Mouse (Mus musculus) embryonic facial prominence, embryonic 12.5 days (tissue): ENCODE data around the gene Xkrx. TPM values are rescaled to one million over a fixed set of nuclear protein-coding genes. Genes with fewer than 3 reads are reported as not detected.
"Not testable (repeated sequence)": the region's sequence is repeated elsewhere in the genome, so short reads cannot be mapped to it uniquely, and the experiment has no call there.

Source experiments
- ATAC-seq: fragments of 200-750 bp; cut with Nextera tagmentation; 2 replicates; pipeline ENCODE4 v1.8.0; 2017; ENCODE audit not compliant: insufficient number of reproducible peaks, insufficient read depth, low FRiP score, low TSS enrichment
- H3K27ac ChIP-seq: fragments of 300-500 bp; sonication (generic); 2 replicates; pipeline ENCODE4 v1.5.1; 2016; ENCODE audit warnings: mild to moderate bottlenecking
- H3K27me3 ChIP-seq: fragments of 300-500 bp; sonication (generic); 2 replicates; pipeline ENCODE4 v1.6.1; 2016; ENCODE audit warnings: mild to moderate bottlenecking, moderate library complexity
- H3K36me3 ChIP-seq: fragments of 300-500 bp; sonication (generic); 2 replicates; pipeline ENCODE4 v1.6.1; 2016; ENCODE audit warnings: mild to moderate bottlenecking
- H3K4me1 ChIP-seq: fragments of 300-500 bp; sonication (generic); 2 replicates; pipeline ENCODE4 v1.6.1; 2016
- H3K4me2 ChIP-seq: fragments of 300-500 bp; sonication (generic); replicated peaks from 2 replicates; pipeline ENCODE4 v1.6.1; 2016; ENCODE audit warnings: mild to moderate bottlenecking, moderate library complexity
- H3K4me3 ChIP-seq: fragments of 300-500 bp; sonication (generic); 2 replicates; pipeline ENCODE4 v1.5.1; 2016; ENCODE audit warnings: mild to moderate bottlenecking
- H3K9ac ChIP-seq: fragments of 300-500 bp; sonication (generic); 2 replicates; pipeline ENCODE4 v1.6.1; 2016; ENCODE audit warnings: mild to moderate bottlenecking, moderate library complexity
- H3K9me3 ChIP-seq: fragments of 300-500 bp; sonication (generic); 2 replicates; pipeline ENCODE4 v1.6.1; 2016; ENCODE audit warnings: mild to moderate bottlenecking, moderate library complexity
- WGBS: fragments of 180-500 bp; shearing (Covaris S2); methylation state at CpG from one replicate; pipeline ENCODE4 v1.1.7; 2016; 5-methylcytosine and 5-hydroxymethylcytosine counted together
- polyA plus RNA-seq: library from polyadenylated mRNA; unstranded; fragments of >200 nt; fragmentation: Nextera tagmentation; extraction: Ambion mirVana; gene quantifications from 2 replicates; pipeline ENCODE4 v1.2.1, GENCODE M21; 2016

Xkrx gene
- polyA plus RNA-seq: 0.08 TPM in 1 of 2 replicates, not detected in the other

DNA sequence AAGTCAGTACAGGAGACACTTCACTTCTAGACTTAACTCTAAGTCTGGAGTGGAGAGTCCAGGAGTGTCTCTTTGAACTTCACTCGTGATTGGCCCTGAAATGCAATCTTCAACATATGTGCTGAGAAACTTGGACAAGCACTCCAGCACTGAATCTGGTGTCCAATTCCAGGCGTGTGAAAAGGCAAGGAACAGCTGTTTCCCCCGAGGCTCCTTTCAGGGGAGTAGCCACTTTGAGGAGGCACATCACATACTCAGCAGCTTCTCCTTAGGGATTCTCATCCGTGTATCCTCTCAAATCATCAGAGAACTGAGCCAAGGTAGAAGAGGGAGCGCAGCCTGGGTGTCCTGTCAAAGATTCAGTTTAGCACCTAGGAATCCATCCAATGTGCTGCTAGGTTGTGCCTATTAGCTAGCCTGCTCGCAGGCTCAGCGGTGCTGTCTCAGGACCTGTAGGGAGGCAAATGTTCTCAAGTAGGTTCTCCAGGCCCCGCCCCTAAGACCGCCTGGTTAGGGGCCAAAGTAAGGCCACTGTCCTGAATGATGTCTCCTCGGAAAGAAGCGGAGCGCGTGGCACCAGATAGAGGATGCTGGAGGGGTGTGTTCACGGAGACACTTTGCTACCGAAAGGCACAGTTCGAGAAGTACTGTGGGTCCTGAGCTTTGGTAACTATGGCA, at the start of gene Xkrx:
Gene Xkrx, minus strand, starts transcription at position 34 of the 678 bp plus-strand sequence.
- Histone ChIP-seq H3K4me2 (peak within 1 kb of the TSS; percentile 53), H3K9ac (no peak within 1 kb of the TSS), H3K4me1 (no peaks in the 10 kb centered on the region), H3K9me3 (no peaks in the 10 kb centered on the region), H3K27me3 (peaks cover 13% of the 10 kb centered on the region), H3K4me3 (peak within 1 kb of the TSS; percentile 23), H3K27ac (no peak within 1 kb of the TSS), H3K36me3 (no peaks in the 10 kb centered on the region)
- no peak for ATAC-seq
- WGBS: 30% methylated on average over 16 of the region's 16 CpGs

DNA sequence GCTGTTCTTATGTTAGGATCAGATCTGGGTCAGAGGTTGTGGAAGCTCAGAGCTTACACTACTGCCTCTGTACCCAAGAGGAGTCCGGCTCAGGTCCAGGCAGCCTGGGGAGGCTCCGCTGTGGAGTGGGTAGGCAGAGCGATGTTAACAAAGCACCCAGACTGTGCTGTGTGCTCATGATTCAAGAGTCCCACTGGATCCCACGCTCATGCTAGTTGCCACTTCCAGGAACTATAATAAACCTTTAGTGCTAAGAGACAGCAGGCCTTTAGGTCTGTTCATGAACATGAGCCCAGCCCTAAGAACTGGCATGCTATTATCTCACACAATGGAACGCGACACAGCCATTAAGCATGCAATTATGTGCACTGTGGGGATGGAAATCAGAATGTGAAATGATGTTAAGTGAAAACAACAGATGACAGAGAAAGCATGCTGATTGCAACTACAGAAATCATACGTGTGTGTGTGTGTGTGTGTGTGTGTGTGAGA, 49.3 kb upstream of the Xkrx start:
- ATAC-seq: no peak
- H3K4me2 ChIP-seq: no peak overlapping the region
- H3K9me3 ChIP-seq: no peaks in the 10 kb centered on the region
- no peak overlapping the region for H3K4me3 ChIP-seq
- no peaks in the 10 kb centered on the region for H3K36me3 ChIP-seq
- H3K9ac ChIP-seq: no peak overlapping the region
- no peaks in the 10 kb centered on the region for H3K4me1 ChIP-seq
- no peaks in the 10 kb centered on the region for H3K27me3 ChIP-seq
- 89% methylated on average over 7 of the region's 7 CpGs for WGBS
- H3K27ac ChIP-seq: no peak overlapping the region

- Histone ChIP-seq H3K4me1 (no peaks in the 10 kb centered on the region), H3K27me3 (no peaks in the 10 kb centered on the region), H3K27ac (no peak overlapping the region), H3K4me2 (no peak overlapping the region), H3K4me3 (no peak overlapping the region), H3K9me3 (no peaks in the 10 kb centered on the region), H3K9ac (no peak overlapping the region), H3K36me3 (no peaks in the 10 kb centered on the region)
- whole genome bisulfite sequencing: 75% methylated on average over 2 of the region's 2 CpGs
- ATAC-seq: no peak
These were observed 46.6 kb upstream of the Xkrx start for GRCm38 (mm10) chrX:134208491-134208890.

DNA sequence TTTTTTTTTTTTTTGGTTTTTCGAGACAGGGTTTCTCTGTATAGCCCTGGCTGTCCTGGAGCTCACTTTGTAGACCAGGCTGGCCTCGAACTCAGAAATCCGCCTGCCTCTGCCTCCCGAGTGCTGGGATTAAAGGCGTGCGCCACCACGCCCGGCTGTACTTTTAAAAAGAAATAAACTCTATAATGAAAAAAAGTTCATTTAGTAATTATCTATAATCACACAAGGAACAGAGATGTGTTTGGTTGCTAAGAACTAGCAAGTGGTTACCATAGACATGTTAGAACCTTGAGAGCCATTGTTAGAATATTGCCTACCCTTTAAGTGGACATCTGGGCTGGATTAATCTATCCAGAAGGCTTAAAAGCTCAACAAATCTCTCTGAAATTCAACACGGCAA, 25.3 kb upstream of the Xkrx start, which contains the start of gene Arl13a:
Gene Arl13a, plus strand, starts transcription at position 301 of the 400 bp plus-strand sequence.
- ATAC-seq, H3K27me3 ChIP-seq, H3K4me3 ChIP-seq: not testable (repeated sequence)

GRCm38 (mm10) chrX:134174699-134175098, 12.8 kb upstream of the Xkrx start:
- H3K27ac ChIP-seq: no peak overlapping the region
- no peak overlapping the region for H3K9ac ChIP-seq
- H3K36me3 ChIP-seq: no peaks in the 10 kb centered on the region
- 95% methylated on average over 1 of the region's 1 CpGs for WGBS
- no peak overlapping the region for H3K4me3 ChIP-seq
- no peaks in the 10 kb centered on the region for H3K4me1 ChIP-seq
- no peak for ATAC-seq
- H3K27me3 ChIP-seq: no peaks in the 10 kb centered on the region
- no peaks in the 10 kb centered on the region for H3K9me3 ChIP-seq
- H3K4me2 ChIP-seq: no peak overlapping the region

More for the DNA sequence above, 25.3 kb upstream of the Xkrx start, which contains the start of gene Arl13a:
- not testable (repeated sequence) for H3K4me1 ChIP-seq, H3K27ac ChIP-seq, H3K4me2 ChIP-seq, H3K36me3 ChIP-seq, H3K9me3 ChIP-seq, H3K9ac ChIP-seq
- WGBS: 85% methylated on average over 9 of the region's 9 CpGs

GRCm38 (mm10) chrX:134170584-134170983, 8.7 kb upstream of the Xkrx start:
- no peak for ATAC-seq

GRCm38 (mm10) chrX:134163484-134163883, 1.6 kb upstream of the Xkrx start:
- 53% methylated on average over 4 of the region's 4 CpGs for WGBS
- H3K36me3 ChIP-seq: no peaks in the 10 kb centered on the region
- H3K27me3 ChIP-seq: peaks cover 13% of the 10 kb centered on the region
- H3K4me1 ChIP-seq: no peaks in the 10 kb centered on the region
- H3K9me3 ChIP-seq: no peaks in the 10 kb centered on the region
- no peak overlapping the region for H3K27ac ChIP-seq
- no peak overlapping the region for H3K9ac ChIP-seq
- no peak overlapping the region for H3K4me3 ChIP-seq
- no peak overlapping the region for H3K4me2 ChIP-seq
- no peak for ATAC-seq

More at GRCm38 (mm10) chrX:134170584-134170983, 8.7 kb upstream of the Xkrx start:
- H3K4me2 ChIP-seq: no peak overlapping the region
- H3K9me3 ChIP-seq: no peaks in the 10 kb centered on the region
- no peak overlapping the region for H3K27ac ChIP-seq
- no peak overlapping the region for H3K9ac ChIP-seq
- WGBS: 100% methylated on average over 1 of the region's 1 CpGs
- H3K27me3 ChIP-seq: no peaks in the 10 kb centered on the region
- no peaks in the 10 kb centered on the region for H3K36me3 ChIP-seq
- H3K4me1 ChIP-seq: no peaks in the 10 kb centered on the region
- H3K4me3 ChIP-seq: no peak overlapping the region

DNA sequence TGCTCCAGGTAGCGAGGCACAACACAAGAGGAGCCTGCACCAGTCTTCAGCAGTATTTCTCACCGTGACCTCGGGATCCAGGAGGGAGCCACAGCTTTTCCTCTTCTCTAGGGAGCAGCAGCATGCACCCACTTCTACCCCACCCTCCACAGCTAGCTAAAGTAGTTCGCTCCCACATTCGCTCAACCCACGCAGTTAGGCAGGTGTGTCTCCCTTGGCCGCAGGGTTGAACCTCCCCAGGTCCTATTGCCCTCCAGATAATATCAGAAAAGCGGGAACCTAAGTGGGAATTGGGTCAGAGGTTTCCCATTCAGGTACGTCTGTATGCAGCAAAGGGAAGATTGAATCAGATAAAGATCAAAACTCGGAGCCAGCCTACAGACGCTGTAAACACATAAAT, 950 bp upstream of the Xkrx start:
- peak overlapping the region; percentile 53 for H3K4me2 ChIP-seq
- H3K4me3 ChIP-seq: peak overlapping the region; percentile 23
- H3K27me3 ChIP-seq: peaks cover 13% of the 10 kb centered on the region
- WGBS: 27% methylated on average over 11 of the region's 11 CpGs
- H3K4me1 ChIP-seq: no peaks in the 10 kb centered on the region
- no peak overlapping the region for H3K27ac ChIP-seq
- no peaks in the 10 kb centered on the region for H3K9me3 ChIP-seq
- no peaks in the 10 kb centered on the region for H3K36me3 ChIP-seq
- H3K9ac ChIP-seq: no peak overlapping the region
- ATAC-seq: no peak

DNA sequence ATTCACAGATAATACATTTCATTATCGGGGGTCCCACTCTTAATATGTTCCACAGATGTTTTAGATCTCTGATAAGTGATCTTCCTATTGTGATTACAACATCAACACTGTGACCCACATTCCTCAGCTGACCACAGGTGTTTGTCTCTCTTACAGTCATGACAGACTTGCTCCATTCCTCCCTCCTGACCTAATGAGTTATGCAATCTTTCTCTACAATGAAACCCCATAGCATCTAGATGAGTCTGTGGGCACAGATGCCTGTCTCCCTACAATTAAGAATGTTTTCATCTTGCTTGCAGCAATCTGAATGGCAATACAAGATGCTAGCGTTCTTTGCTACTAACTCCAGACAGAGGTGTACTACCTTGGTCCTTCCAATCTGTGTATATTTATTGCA, 1.4 kb downstream of the Xkrx start:
- H3K27me3 ChIP-seq: peaks cover 13% of the 10 kb centered on the region
- no peak for ATAC-seq
- no peak overlapping the region for H3K4me3 ChIP-seq
- no peaks in the 10 kb centered on the region for H3K36me3 ChIP-seq
- no peak overlapping the region for H3K4me2 ChIP-seq
- no peak overlapping the region for H3K27ac ChIP-seq
- no peak overlapping the region for H3K9ac ChIP-seq
- no peaks in the 10 kb centered on the region for H3K4me1 ChIP-seq
- H3K9me3 ChIP-seq: no peaks in the 10 kb centered on the region
- WGBS: 97% methylated on average over 2 of the region's 2 CpGs

DNA sequence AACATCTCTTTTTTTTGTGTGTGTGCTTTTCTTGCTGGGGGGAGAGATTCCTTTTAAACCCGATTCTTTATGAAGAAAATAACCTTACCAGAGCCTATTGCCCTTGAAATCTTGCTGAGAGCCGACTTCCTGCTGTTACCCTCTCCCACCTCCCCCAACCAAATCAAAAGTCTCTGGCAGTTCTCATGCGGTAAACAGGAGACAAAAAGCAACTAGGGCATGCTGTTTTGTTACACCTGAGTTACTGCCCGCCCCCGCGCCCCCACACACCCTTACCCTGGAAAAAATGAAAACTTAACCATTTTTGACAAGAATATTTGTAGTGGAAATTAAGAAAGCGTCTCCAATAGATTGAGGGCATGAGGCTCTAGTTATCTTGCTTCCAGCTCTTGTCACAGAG, 3.7 kb downstream of the Xkrx start:
- ATAC-seq: no peak
- Histone ChIP-seq H3K36me3 (no peaks in the 10 kb centered on the region), H3K4me3 (no peak overlapping the region), H3K27me3 (peaks cover 9% of the 10 kb centered on the region), H3K4me2 (no peak overlapping the region), H3K9me3 (no peaks in the 10 kb centered on the region), H3K9ac (no peak overlapping the region), H3K4me1 (no peaks in the 10 kb centered on the region), H3K27ac (no peak overlapping the region)
- 36% methylated on average over 7 of the region's 7 CpGs for WGBS

DNA sequence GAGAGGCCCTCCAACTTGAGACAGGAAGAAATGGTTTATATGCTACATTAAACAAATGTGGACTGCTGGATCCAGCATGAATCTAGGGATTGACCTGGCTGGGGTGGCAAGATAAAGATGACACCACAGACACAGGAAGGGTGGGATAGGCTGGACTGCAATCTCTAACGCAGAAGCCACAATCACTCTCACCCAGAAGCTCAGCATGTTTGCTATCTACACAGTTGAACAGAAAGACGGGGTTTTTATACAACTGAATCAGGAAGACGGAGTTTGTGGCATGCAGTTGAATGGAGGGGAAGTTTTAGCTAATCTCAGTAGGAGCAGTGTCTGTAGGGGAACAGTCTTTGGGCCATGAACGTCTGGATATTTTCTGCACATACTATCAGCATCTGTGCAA, 19.9 kb downstream of the Xkrx start:
- H3K9me3 ChIP-seq: no peaks in the 10 kb centered on the region
- 84% methylated on average over 4 of the region's 4 CpGs for WGBS
- H3K9ac ChIP-seq: no peak overlapping the region
- H3K4me2 ChIP-seq: no peak overlapping the region
- no peak for ATAC-seq
- H3K27ac ChIP-seq: no peak overlapping the region
- H3K4me3 ChIP-seq: no peak overlapping the region
- H3K27me3 ChIP-seq: no peaks in the 10 kb centered on the region; the same call in 1 of the 2 replicates
- H3K36me3 ChIP-seq: no peaks in the 10 kb centered on the region
- no peaks in the 10 kb centered on the region for H3K4me1 ChIP-seq

GRCm38 (mm10) chrX:134141551-134141950, 20.3 kb downstream of the Xkrx start:
- ATAC-seq: no peak
- Histone ChIP-seq H3K9ac (no peak overlapping the region), H3K27ac (no peak overlapping the region), H3K4me3 (no peak overlapping the region), H3K9me3 (no peaks in the 10 kb centered on the region), H3K27me3 (no peaks in the 10 kb centered on the region; the same call in 1 of the 2 replicates), H3K4me2 (no peak overlapping the region), H3K36me3 (no peaks in the 10 kb centered on the region), H3K4me1 (no peaks in the 10 kb centered on the region)
- WGBS: 73% methylated on average over 1 of the region's 1 CpGs
